Mouse (Mus musculus): ENCODE results near the gene Itih3. TPM values are rescaled to one million over a fixed set of nuclear protein-coding genes. Genes with fewer than 3 reads are reported as not detected.
A peak's percentile ranks its signal among the peaks of the same experiment; 100 is the strongest.

Itih3 gene
- total RNA-seq, 2 experiments from 2014 or later: not detected

- ATAC-seq (replicated peaks; ENCODE audit: poor library complexity, severe bottlenecking): no peak
Observed at GRCm38 (mm10) chr14:30868826-30869225, 54.7 kb downstream of the Itih3 start.

- ATAC-seq (replicated peaks; ENCODE audit: poor library complexity, severe bottlenecking): peak; percentile 60
Observed at GRCm38 (mm10) chr14:30867042-30867441, 56.5 kb downstream of the Itih3 start.

- ATAC-seq (replicated peaks; ENCODE audit: poor library complexity, severe bottlenecking): no peak; the same call in 1 of the 2 replicates
Observed at GRCm38 (mm10) chr14:30865311-30865710, 58.2 kb downstream of the Itih3 start.

GRCm38 (mm10) chr14:30862368-30862767, 61.2 kb downstream of the Itih3 start:
- ATAC-seq (replicated peaks; ENCODE audit: poor library complexity, severe bottlenecking): no peak

- ATAC-seq (replicated peaks; ENCODE audit: poor library complexity, severe bottlenecking): no peak
Observed at GRCm38 (mm10) chr14:30861421-30862125, 62.0 kb downstream of the Itih3 start.

Other genes starting within 250 kb of the Itih3 start
- gene Sfmbt1, start 208.9 kb downstream of the Itih3 start, total RNA-seq (2014; fragmentation: Nextera tagmentation): 11.7 and 13.0 TPM in 2 replicates
- 8.1 and 13.5 TPM in 2 replicates for gene Sfmbt1, start 208.9 kb downstream of the Itih3 start, total RNA-seq (2017)
- gene Tmem110, start 98.2 kb downstream of the Itih3 start, total RNA-seq (2014; fragmentation: Nextera tagmentation): 7.3 and 11.7 TPM in 2 replicates
- gene Tmem110, start 98.2 kb downstream of the Itih3 start, total RNA-seq (2017): 6.3 and 9.1 TPM in 2 replicates
- gene Mustn1, start 44.6 kb downstream of the Itih3 start, total RNA-seq (2014; fragmentation: Nextera tagmentation): 2.9 TPM in 1 of 2 replicates, not detected in the other
- gene Mustn1, start 44.6 kb downstream of the Itih3 start, total RNA-seq (2017): 0.65 and 2.2 TPM in 2 replicates
- gene Itih4, start 37.3 kb downstream of the Itih3 start, total RNA-seq (2014; fragmentation: Nextera tagmentation): not detected in 2 replicates
- not detected in 2 replicates for gene Itih4, start 37.3 kb downstream of the Itih3 start, total RNA-seq (2017)
- not detected in 2 replicates for gene Itih1, start 19.5 kb upstream of the Itih3 start, total RNA-seq (2014; fragmentation: Nextera tagmentation)
- not detected in 2 replicates for gene Itih1, start 19.5 kb upstream of the Itih3 start, total RNA-seq (2017)
- gene Nek4, start 27.6 kb upstream of the Itih3 start, total RNA-seq (2014; fragmentation: Nextera tagmentation): 7.8 and 12.9 TPM in 2 replicates
- 11.5 and 16.3 TPM in 2 replicates for gene Nek4, start 27.6 kb upstream of the Itih3 start, total RNA-seq (2017)
- gene Glt8d1, start 77.6 kb upstream of the Itih3 start, total RNA-seq (2014; fragmentation: Nextera tagmentation): 28.8 and 35.9 TPM in 2 replicates
- 29.4 and 35.0 TPM in 2 replicates for gene Glt8d1, start 77.6 kb upstream of the Itih3 start, total RNA-seq (2017)
- gene Spcs1, start 77.9 kb upstream of the Itih3 start, total RNA-seq (2014; fragmentation: Nextera tagmentation): 241 and 274 TPM in 2 replicates
- gene Spcs1, start 77.9 kb upstream of the Itih3 start, total RNA-seq (2017): 151 and 157 TPM in 2 replicates
- gene Pbrm1, start 95.4 kb upstream of the Itih3 start, total RNA-seq (2014; fragmentation: Nextera tagmentation): 67.7 and 69.4 TPM in 2 replicates
- gene Pbrm1, start 95.4 kb upstream of the Itih3 start, total RNA-seq (2017): 60.3 and 65.7 TPM in 2 replicates
- gene Gnl3, start 95.4 kb upstream of the Itih3 start, total RNA-seq (2014; fragmentation: Nextera tagmentation): 299 and 362 TPM in 2 replicates
- gene Gnl3, start 95.4 kb upstream of the Itih3 start, total RNA-seq (2017): 338 and 354 TPM in 2 replicates
- 183 and 200 TPM in 2 replicates for gene Smim4, start 205.2 kb upstream of the Itih3 start, total RNA-seq (2014; fragmentation: Nextera tagmentation)
- 85.5 and 91.3 TPM in 2 replicates for gene Smim4, start 205.2 kb upstream of the Itih3 start, total RNA-seq (2017)
- 107 and 116 TPM in 2 replicates for gene Nt5dc2, start 207.3 kb upstream of the Itih3 start, total RNA-seq (2014; fragmentation: Nextera tagmentation)
- 172 and 213 TPM in 2 replicates for gene Nt5dc2, start 207.3 kb upstream of the Itih3 start, total RNA-seq (2017)
- not detected in 2 replicates for gene Stab1, start 244.9 kb upstream of the Itih3 start, total RNA-seq (2014; fragmentation: Nextera tagmentation)
- gene Stab1, start 244.9 kb upstream of the Itih3 start, total RNA-seq (2017): 3.0 TPM in 1 of 2 replicates, not detected in the other